Mouse (Mus musculus) lung, postnatal 0 days (tissue): ENCODE measurements at regions not wholly inside any gene's neighbourhood (a gene's known extent, or its start where the extent isn't known, plus 50 kb on each side); places are given as distances from the start of the nearest gene placed in this dataset.

ENCODE experiments used
- ATAC-seq: fragments of 200-750 bp; cut with Nextera tagmentation; 2 replicates; pipeline ENCODE4 v1.8.0; 2017; ENCODE audit warnings: moderate library complexity
- DNase-seq: peaks from one replicate; pipeline ENCODE4 v3.0.0-alpha.2; 2016; ENCODE audit warnings: low spot score
- H3K27ac ChIP-seq: fragments of 300-500 bp; sonication (generic); 2 replicates; pipeline ENCODE4 v1.5.1; 2014; ENCODE audit warnings: antibody characterized with exemption, mild to moderate bottlenecking, low read length, mixed read lengths
- H3K27me3 ChIP-seq: fragments of 300-500 bp; sonication (generic); replicated peaks from 2 replicates; pipeline ENCODE4 v1.6.1; 2014; ENCODE audit warnings: low read length, mixed read lengths; ENCODE audit not compliant: insufficient read depth
- H3K36me3 ChIP-seq: fragments of 300-500 bp; sonication (generic); 2 replicates; pipeline ENCODE4 v1.6.1; 2014; ENCODE audit warnings: low read length, mixed read lengths; ENCODE audit not compliant: insufficient read depth
- H3K4me1 ChIP-seq: fragments of 300-500 bp; sonication (generic); 2 replicates; pipeline ENCODE4 v1.6.1; 2014; ENCODE audit warnings: antibody characterized with exemption, low read depth, low read length, mixed read lengths; ENCODE audit not compliant: insufficient read depth
- H3K4me2 ChIP-seq: fragments of 300-500 bp; sonication (generic); replicated peaks from 2 replicates; pipeline ENCODE4 v1.6.1; 2014; ENCODE audit warnings: low read depth, mild to moderate bottlenecking, low read length, moderate library complexity, mixed read lengths
- H3K4me3 ChIP-seq: fragments of 300-500 bp; sonication (generic); 2 replicates; pipeline ENCODE4 v1.5.1; 2014; ENCODE audit warnings: low read depth, low read length
- H3K9ac ChIP-seq: fragments of 300-500 bp; sonication (generic); replicated peaks from 2 replicates; pipeline ENCODE4 v1.6.1; 2014; ENCODE audit warnings: low read depth, mild to moderate bottlenecking
- H3K9me3 ChIP-seq: fragments of 300-500 bp; sonication (generic); 2 replicates; pipeline ENCODE4 v1.6.1; 2016; ENCODE audit warnings: low read length, mixed read lengths
- CTCF ChIP-seq: IDR thresholded peaks from 2 replicates; pipeline ENCODE4 v1.5.1; 2016; ENCODE audit warnings: antibody characterized with exemption, mild to moderate bottlenecking
- EP300 ChIP-seq: IDR thresholded peaks from 2 replicates; pipeline ENCODE4 v1.6.1; 2016; ENCODE audit warnings: antibody characterized with exemption, mild to moderate bottlenecking, control low read depth
- WGBS: fragments of 180-500 bp; shearing (Covaris S2); extraction: QIAGEN DNeasy Blood & Tissue Kit; methylation state at CpG from one replicate; pipeline ENCODE4 v1.1.7; 2014; 5-methylcytosine and 5-hydroxymethylcytosine counted together

- no peaks in the 10 kb centered on the region for H3K36me3 ChIP-seq
- H3K27ac ChIP-seq: no peak overlapping the region
- DNase-seq: no peak
- H3K27me3 ChIP-seq: no peaks in the 10 kb centered on the region
- TF ChIP-seq CTCF (no peak), EP300 (no peak)
- H3K9me3 ChIP-seq: no peaks in the 10 kb centered on the region
- H3K4me2 ChIP-seq: no peak overlapping the region
- H3K4me3 ChIP-seq: no peak overlapping the region
- H3K4me1 ChIP-seq: no peaks in the 10 kb centered on the region
- no peak for ATAC-seq
- 77% methylated on average over 11 of the region's 11 CpGs for WGBS
- no peak overlapping the region for H3K9ac ChIP-seq
Observed at GRCm38 (mm10) chr3:52572514-52573485, 304.7 kb downstream of the Foxo1 start.

GRCm38 (mm10) chr3:52567606-52568372 is 299.7 kb downstream of the Foxo1 start:
- TF ChIP-seq EP300 (no peak), CTCF (no peak)
- no peaks in the 10 kb centered on the region for H3K4me1 ChIP-seq
- H3K27me3 ChIP-seq: no peaks in the 10 kb centered on the region
- no peak overlapping the region for H3K27ac ChIP-seq
- ATAC-seq (no peak), DNase-seq (no peak)
- no peak overlapping the region for H3K9ac ChIP-seq
- H3K4me2 ChIP-seq: no peak overlapping the region
- WGBS: 56% methylated on average over 9 of the region's 9 CpGs
- no peaks in the 10 kb centered on the region for H3K36me3 ChIP-seq
- no peaks in the 10 kb centered on the region for H3K9me3 ChIP-seq
- no peak overlapping the region for H3K4me3 ChIP-seq

GRCm38 (mm10) chr3:52563595-52563994 is 295.5 kb downstream of the Foxo1 start:
- no peaks in the 10 kb centered on the region for H3K36me3 ChIP-seq
- 67% methylated on average over 5 of the region's 5 CpGs for WGBS

DNA sequence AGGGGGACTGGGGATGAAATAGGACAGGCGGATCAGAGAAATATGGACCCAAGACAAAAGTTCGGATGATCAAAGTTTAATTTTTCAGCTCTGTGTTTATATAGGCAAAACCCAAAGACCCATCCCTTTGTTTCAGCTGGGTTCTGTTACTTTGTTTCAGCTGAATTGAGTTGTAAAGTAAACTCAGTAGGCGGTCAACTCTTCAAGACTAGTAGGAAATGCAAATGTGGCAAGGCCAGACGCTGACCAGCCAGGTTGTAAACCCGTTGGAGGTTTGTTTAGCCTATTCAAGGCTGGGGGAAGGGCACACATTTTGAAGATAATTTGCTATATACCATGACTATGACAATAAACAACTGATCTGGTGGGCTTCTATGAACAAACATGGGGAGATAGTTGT is 294.7 kb downstream of the Foxo1 start:
- Histone ChIP-seq H3K9me3 (no peaks in the 10 kb centered on the region), H3K27ac (no peak overlapping the region), H3K36me3 (no peaks in the 10 kb centered on the region), H3K27me3 (no peaks in the 10 kb centered on the region), H3K4me2 (no peak overlapping the region), H3K9ac (no peak overlapping the region), H3K4me1 (no peaks in the 10 kb centered on the region), H3K4me3 (no peak overlapping the region)
- TF ChIP-seq EP300 (no peak), CTCF (no peak)
- no peak for ATAC-seq
- DNase-seq: no peak
- 61% methylated on average over 5 of the region's 5 CpGs for WGBS

More at GRCm38 (mm10) chr3:52563595-52563994, 295.5 kb downstream of the Foxo1 start:
- Histone ChIP-seq H3K27ac (no peak overlapping the region), H3K27me3 (no peaks in the 10 kb centered on the region), H3K4me2 (no peak overlapping the region), H3K4me3 (no peak overlapping the region), H3K9me3 (no peaks in the 10 kb centered on the region), H3K4me1 (no peaks in the 10 kb centered on the region), H3K9ac (no peak overlapping the region)
- no peak for DNase-seq
- TF ChIP-seq CTCF (no peak), EP300 (no peak)
- no peak for ATAC-seq

DNA sequence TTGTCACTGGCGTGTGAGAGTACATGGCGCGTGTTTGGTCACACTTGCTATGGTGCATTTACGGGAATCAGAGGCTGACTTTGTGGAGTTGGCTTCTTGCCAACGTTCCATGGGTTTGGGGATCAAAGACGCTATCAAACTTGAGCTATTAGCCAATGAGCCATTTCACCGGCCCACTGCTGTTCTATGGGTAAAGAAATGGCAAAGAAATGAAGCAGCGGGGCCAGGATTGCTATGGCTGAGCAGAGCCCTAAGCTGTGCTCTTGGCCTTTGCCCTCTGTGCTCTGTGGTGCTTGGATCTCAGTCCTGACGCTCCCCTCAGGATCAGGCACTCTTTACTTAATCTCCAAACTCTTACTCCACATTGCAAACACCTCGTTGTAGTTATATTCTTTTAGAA is 291.3 kb downstream of the Foxo1 start:
- Histone ChIP-seq H3K36me3 (no peaks in the 10 kb centered on the region), H3K4me3 (no peak overlapping the region), H3K9me3 (no peaks in the 10 kb centered on the region), H3K9ac (no peak overlapping the region), H3K4me1 (no peaks in the 10 kb centered on the region), H3K27ac (no peak overlapping the region), H3K27me3 (no peaks in the 10 kb centered on the region), H3K4me2 (no peak overlapping the region)
- DNase-seq: no peak
- no peak for ATAC-seq
- WGBS: 65% methylated on average over 10 of the region's 10 CpGs
- TF ChIP-seq CTCF: no peak
- no peak for TF ChIP-seq EP300

- no peak overlapping the region for H3K9ac ChIP-seq
- no peak overlapping the region for H3K27ac ChIP-seq
- WGBS: 82% methylated on average over 6 of the region's 6 CpGs
- DNase-seq: no peak
- H3K4me2 ChIP-seq: no peak overlapping the region
- TF ChIP-seq EP300 (no peak), CTCF (no peak)
- no peaks in the 10 kb centered on the region for H3K9me3 ChIP-seq
- H3K27me3 ChIP-seq: no peaks in the 10 kb centered on the region
- no peak for ATAC-seq
- H3K4me1 ChIP-seq: no peaks in the 10 kb centered on the region
- no peaks in the 10 kb centered on the region for H3K36me3 ChIP-seq
- H3K4me3 ChIP-seq: no peak overlapping the region
Observed at GRCm38 (mm10) chr3:52558765-52559164, 290.6 kb downstream of the Foxo1 start.
